Mouse (Mus musculus) T-helper 17 cell (primary cell): ENCODE results near the gene Cdiptos.

Experiments
- in situ Hi-C, 2 experiments: fragments of 300-600 bp; cut with MboI, MseI; formaldehyde crosslinking; loops; 1 replicate in 1 of 2; 2 replicates in 1 of 2; pipeline ENCODE4 v1.15.1; 2025; ENCODE audit warnings: high pct_unique_total_duplicates in 2 of 2

The Cdiptos gene

GRCm38 (mm10) chr7:126978841-126979240 is 2.9 kb upstream of the Cdiptos start:
- in situ Hi-C loops: no loop called here

GRCm38 (mm10) chr7:126976878-126977459 is 1.1 kb upstream of the Cdiptos start:
- in situ Hi-C loops: no loop called here

- in situ Hi-C loops: no loop called here
Observed at GRCm38 (mm10) chr7:126975893-126975949, 177 bp downstream of the Cdiptos start, which contains the start of gene Cdipt. Gene Cdipt (plus strand): TSS chr7:126975914.

- in situ Hi-C loops: no loop called here
Observed at GRCm38 (mm10) chr7:126975493-126975892, 405 bp downstream of the Cdiptos start.

- in situ Hi-C loops: loop anchor here in 1 of 2 experiments (10.0 kb wide), 1 partner anchor 153 kb away; no protein-coding TSS in a partner anchor
Observed at GRCm38 (mm10) chr7:126967361-126967760, 8.5 kb downstream of the Cdiptos start.

- in situ Hi-C loops: loop anchor here in 1 of 2 experiments (10.0 kb wide), 1 partner anchor 151 kb away; no protein-coding TSS in a partner anchor
Observed at GRCm38 (mm10) chr7:126965568-126965967, 10.3 kb downstream of the Cdiptos start.

GRCm38 (mm10) chr7:126963548-126964286 is 12.2 kb downstream of the Cdiptos start:
- in situ Hi-C loops: loop anchor here in 1 of 2 experiments (10.0 kb wide), 1 partner anchor 149 kb away; no protein-coding TSS in a partner anchor

GRCm38 (mm10) chr7:126961965-126962364 is 13.9 kb downstream of the Cdiptos start:
- in situ Hi-C loops: loop anchor here in 1 of 2 experiments (10.0 kb wide), 1 partner anchor 147 kb away; no protein-coding TSS in a partner anchor

GRCm38 (mm10) chr7:126961095-126961494 is 14.8 kb downstream of the Cdiptos start:
- in situ Hi-C loops: loop anchor here in 1 of 2 experiments (10.0 kb wide), 1 partner anchor 146 kb away; no protein-coding TSS in a partner anchor

- in situ Hi-C loops: loop anchor here in 1 of 2 experiments (10.0 kb wide), 2 partner anchors 145 to 1355 kb away; no protein-coding TSS in a partner anchor
Observed at GRCm38 (mm10) chr7:126959780-126960179, 16.1 kb downstream of the Cdiptos start.

- in situ Hi-C loops: loop anchor here in 1 of 2 experiments (10.0 kb wide), 1 partner anchor 1360 kb away; no protein-coding TSS in a partner anchor
Observed at GRCm38 (mm10) chr7:126955125-126955524, 20.8 kb downstream of the Cdiptos start.

- in situ Hi-C loops: loop anchor here in 1 of 2 experiments (5.0 to 10.0 kb wide), 3 partner anchors 105 to 1362 kb away; partner anchors contain the start of gene 4930451I11Rik
Observed at GRCm38 (mm10) chr7:126952646-126953045, 23.3 kb downstream of the Cdiptos start.

- in situ Hi-C loops: loop anchor here in 1 of 2 experiments (5.0 to 10.0 kb wide), 3 partner anchors 106 to 1363 kb away; partner anchors contain the start of gene 4930451I11Rik
Observed at GRCm38 (mm10) chr7:126951741-126952140, 24.2 kb downstream of the Cdiptos start.

- in situ Hi-C loops: loop anchor here in 1 of 2 experiments (5.0 to 10.0 kb wide), 3 partner anchors 106 to 1364 kb away; partner anchors contain the start of gene 4930451I11Rik
Observed at GRCm38 (mm10) chr7:126950647-126951615, 25.0 kb downstream of the Cdiptos start.

GRCm38 (mm10) chr7:126949793-126950646 is 25.9 kb downstream of the Cdiptos start, which contains the start of gene Sez6l2:
Gene Sez6l2 (plus strand): TSS chr7:126950563.
- in situ Hi-C loops: loop anchor here (5.0 to 10.0 kb wide), 4 partner anchors 107 to 1365 kb away; partner anchors contain the start of gene 4930451I11Rik (in 1 of the 2)

GRCm38 (mm10) chr7:126949403-126949792 is 26.5 kb downstream of the Cdiptos start, which contains the start of gene Asphd1:
Gene Asphd1 (minus strand): TSS chr7:126949582.
- in situ Hi-C loops: loop anchor here in 1 of 2 experiments (5.0 kb wide), 1 partner anchor 153 kb away; no protein-coding TSS in a partner anchor

- in situ Hi-C loops: loop anchor here in 1 of 2 experiments (5.0 kb wide), 1 partner anchor 154 kb away; no protein-coding TSS in a partner anchor
Observed at GRCm38 (mm10) chr7:126948626-126949025, 27.3 kb downstream of the Cdiptos start.

- in situ Hi-C loops: loop anchor here in 1 of 2 experiments (5.0 kb wide), 1 partner anchor 156 kb away; no protein-coding TSS in a partner anchor
Observed at GRCm38 (mm10) chr7:126946530-126946929, 29.4 kb downstream of the Cdiptos start.

GRCm38 (mm10) chr7:126941801-126942200 is 34.1 kb downstream of the Cdiptos start:
- in situ Hi-C loops: no loop called here

GRCm38 (mm10) chr7:126941171-126941570 is 34.7 kb downstream of the Cdiptos start:
- in situ Hi-C loops: no loop called here
